Mouse (Mus musculus) kidney, embryonic 14.5 days (tissue): ENCODE data around the gene Wwox. TPM values are rescaled to one million over a fixed set of nuclear protein-coding genes. Genes with fewer than 3 reads are reported as not detected.

Experiments
- ATAC-seq: fragments of 200-750 bp; cut with Nextera tagmentation; 2 replicates; pipeline ENCODE4 v1.8.0; 2017; ENCODE audit warnings: moderate number of reproducible peaks, mild to moderate bottlenecking, moderate TSS enrichment, moderate library complexity; ENCODE audit not compliant: low FRiP score, low TSS enrichment
- H3K27ac ChIP-seq: fragments of 300-500 bp; sonication (generic); 2 replicates; pipeline ENCODE4 v1.5.1; 2014; ENCODE audit warnings: low read depth, mild to moderate bottlenecking, low read length, moderate library complexity, mixed read lengths
- H3K27me3 ChIP-seq: fragments of 300-500 bp; sonication (generic); 2 replicates; pipeline ENCODE4 v1.6.1; 2014; ENCODE audit warnings: mild to moderate bottlenecking, low read length; ENCODE audit not compliant: control insufficient read depth, insufficient read depth
- H3K36me3 ChIP-seq: fragments of 300-500 bp; sonication (generic); 2 replicates; pipeline ENCODE4 v1.6.1; 2014; ENCODE audit warnings: low read length, mixed read lengths; ENCODE audit not compliant: control insufficient read depth, insufficient read depth
- H3K4me1 ChIP-seq: fragments of 300-500 bp; sonication (generic); 2 replicates; pipeline ENCODE4 v1.6.1; 2014; ENCODE audit warnings: low read length, mixed read lengths; ENCODE audit not compliant: control insufficient read depth, insufficient read depth
- H3K4me2 ChIP-seq: fragments of 300-500 bp; sonication (generic); replicated peaks from 2 replicates; pipeline ENCODE4 v1.6.1; 2014; ENCODE audit warnings: low read depth, mild to moderate bottlenecking, low read length
- H3K4me3 ChIP-seq: fragments of 300-500 bp; sonication (generic); 2 replicates; pipeline ENCODE4 v1.5.1; 2014; ENCODE audit warnings: mild to moderate bottlenecking, low read length
- H3K9ac ChIP-seq: fragments of 300-500 bp; sonication (generic); 2 replicates; pipeline ENCODE4 v1.6.1; 2014; ENCODE audit warnings: low read depth, mild to moderate bottlenecking, low read length, moderate library complexity
- H3K9me3 ChIP-seq: fragments of 300-500 bp; sonication (generic); 2 replicates; pipeline ENCODE4 v1.6.1; 2016; ENCODE audit warnings: low read length; ENCODE audit not compliant: control insufficient read depth
- WGBS: fragments of 180-500 bp; shearing (Covaris S2); extraction: QIAGEN DNeasy Blood & Tissue Kit; methylation state at CpG from one replicate; pipeline ENCODE4 v1.1.7; 2014; 5-methylcytosine and 5-hydroxymethylcytosine counted together
- polyA plus RNA-seq: library from polyadenylated mRNA; unstranded; fragments of >200 nt; fragmentation: Nextera tagmentation; extraction: Ambion mirVana; gene quantifications from 2 replicates; pipeline ENCODE4 v1.2.1, GENCODE M21; 2014

The Wwox gene
- polyA plus RNA-seq, 1 experiment from 2014 or later = 17.0 TPM

DNA sequence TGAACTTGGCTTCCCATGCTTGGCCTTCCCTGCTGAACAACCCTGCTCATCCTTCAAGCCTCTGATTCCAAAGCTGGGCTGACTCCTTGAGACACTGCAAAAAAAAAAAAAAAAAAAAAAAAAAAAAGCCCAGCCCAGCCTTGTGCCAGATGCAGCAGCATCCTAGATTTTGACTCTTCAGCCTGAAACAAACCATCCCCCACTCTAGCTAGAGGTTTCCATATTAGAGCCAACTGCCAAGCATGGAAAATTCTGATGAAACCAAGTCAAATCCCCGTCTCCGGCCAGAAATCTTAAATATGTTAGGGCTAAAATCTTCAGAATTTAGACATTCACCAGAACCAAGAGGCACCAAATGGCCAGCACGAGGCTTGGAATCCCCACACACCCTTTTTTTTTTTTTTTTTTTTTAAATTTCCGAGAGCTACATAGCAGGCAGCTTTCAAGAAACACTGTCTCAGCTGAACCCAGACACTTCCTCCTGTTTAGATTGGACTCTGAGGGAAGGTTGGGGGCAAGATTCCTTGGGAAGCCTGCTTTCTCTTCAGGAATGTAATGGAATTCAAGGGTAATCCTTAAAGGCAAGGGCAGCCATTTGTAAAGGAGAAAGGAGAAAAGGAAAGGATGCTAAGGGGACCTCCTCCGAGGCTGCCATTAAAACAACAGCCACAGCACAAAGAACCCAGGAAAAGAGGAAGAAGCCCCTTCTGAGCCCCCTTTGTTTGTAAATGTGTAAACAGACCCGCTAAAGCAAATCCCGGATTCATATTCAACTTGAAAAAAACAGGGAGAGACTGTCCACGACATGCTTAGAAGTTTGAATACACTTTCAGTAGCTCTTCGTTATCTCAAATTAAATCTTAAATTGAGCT, 570.7 kb downstream of the Wwox start:
- H3K4me2 ChIP-seq = no peak overlapping the region
- 35% methylated on average over 9 of the region's 9 CpGs for WGBS
- no peak for ATAC-seq

GRCm38 (mm10) chr8:115010769-115011073, 571.3 kb downstream of the Wwox start:
- Histone ChIP-seq H3K27ac (no peak overlapping the region), H3K36me3 (no peaks in the 10 kb centered on the region), H3K4me1 (peaks cover 20% of the 10 kb centered on the region), H3K4me3 (no peak overlapping the region), H3K4me2 (no peak overlapping the region), H3K27me3 (no peaks in the 10 kb centered on the region), H3K9ac (no peak overlapping the region), H3K9me3 (no peaks in the 10 kb centered on the region)
- ATAC-seq = no peak
- WGBS = 43% methylated on average over 9 of the region's 9 CpGs

More for the DNA sequence above, 570.7 kb downstream of the Wwox start:
- H3K4me1 ChIP-seq = peaks cover 18% of the 10 kb centered on the region
- H3K27ac ChIP-seq = no peak overlapping the region
- no peaks in the 10 kb centered on the region for H3K9me3 ChIP-seq
- H3K27me3 ChIP-seq = no peaks in the 10 kb centered on the region
- no peak overlapping the region for H3K4me3 ChIP-seq
- no peak overlapping the region for H3K9ac ChIP-seq
- no peaks in the 10 kb centered on the region for H3K36me3 ChIP-seq

DNA sequence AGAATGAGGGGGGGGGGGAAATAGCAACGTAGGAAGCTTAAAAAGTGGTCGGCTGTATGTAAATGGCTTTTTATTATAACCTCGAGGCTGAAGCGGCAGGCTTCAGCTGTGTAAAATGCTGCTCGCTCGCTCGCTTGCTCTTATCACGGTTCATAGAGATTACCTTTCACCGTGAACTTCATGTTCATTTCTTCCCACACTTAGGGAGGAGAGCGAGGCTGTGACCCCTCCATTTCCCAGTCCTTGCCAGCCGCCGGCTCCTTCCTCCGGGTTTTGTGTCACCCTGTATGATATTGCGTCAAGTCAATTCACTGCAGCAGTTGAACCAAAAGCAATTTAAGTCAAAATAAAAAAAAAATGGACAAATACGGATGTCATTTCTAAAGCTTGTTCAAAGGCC, 580.2 kb downstream of the Wwox start:
- H3K4me3 ChIP-seq = no peak overlapping the region
- 0 out of 2 replicates have a peak, but pooled peaks cover 6% of the 10 kb centered on the region for H3K4me1 ChIP-seq
- H3K27me3 ChIP-seq = no peaks in the 10 kb centered on the region
- no peak for ATAC-seq
- H3K4me2 ChIP-seq = no peak overlapping the region
- no peak overlapping the region for H3K9ac ChIP-seq
- 45% methylated on average over 15 of the region's 15 CpGs for WGBS
- H3K27ac ChIP-seq = no peak overlapping the region
- no peaks in the 10 kb centered on the region for H3K36me3 ChIP-seq
- no peaks in the 10 kb centered on the region for H3K9me3 ChIP-seq

DNA sequence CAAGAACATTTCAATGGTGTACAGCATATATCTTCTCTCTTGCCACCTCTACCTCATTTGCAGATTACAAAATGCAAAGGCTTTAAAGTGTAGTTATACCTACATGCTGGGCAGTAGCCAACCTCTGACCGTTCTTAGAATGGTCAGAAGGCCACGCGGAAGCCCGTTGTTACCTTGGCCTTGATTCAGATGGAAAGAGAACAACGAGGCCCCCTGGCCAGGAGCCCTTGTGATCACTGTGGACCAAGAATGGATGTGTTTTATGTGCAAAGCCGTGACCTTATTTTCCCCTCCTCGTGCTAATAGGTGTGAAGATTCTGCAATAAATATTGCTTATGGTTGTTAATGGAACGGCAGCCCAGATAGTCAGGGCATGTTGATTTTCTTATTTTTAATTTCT, 582.3 kb downstream of the Wwox start:
- H3K9ac ChIP-seq = no peak overlapping the region
- H3K27ac ChIP-seq = no peak overlapping the region
- H3K36me3 ChIP-seq = no peaks in the 10 kb centered on the region
- no peaks in the 10 kb centered on the region for H3K9me3 ChIP-seq
- no peak for ATAC-seq
- H3K4me2 ChIP-seq = no peak overlapping the region
- 0 out of 2 replicates have a peak, but pooled peaks cover 3% of the 10 kb centered on the region for H3K4me1 ChIP-seq
- H3K27me3 ChIP-seq = no peaks in the 10 kb centered on the region
- H3K4me3 ChIP-seq = no peak overlapping the region
- WGBS = 71% methylated on average over 8 of the region's 8 CpGs

DNA sequence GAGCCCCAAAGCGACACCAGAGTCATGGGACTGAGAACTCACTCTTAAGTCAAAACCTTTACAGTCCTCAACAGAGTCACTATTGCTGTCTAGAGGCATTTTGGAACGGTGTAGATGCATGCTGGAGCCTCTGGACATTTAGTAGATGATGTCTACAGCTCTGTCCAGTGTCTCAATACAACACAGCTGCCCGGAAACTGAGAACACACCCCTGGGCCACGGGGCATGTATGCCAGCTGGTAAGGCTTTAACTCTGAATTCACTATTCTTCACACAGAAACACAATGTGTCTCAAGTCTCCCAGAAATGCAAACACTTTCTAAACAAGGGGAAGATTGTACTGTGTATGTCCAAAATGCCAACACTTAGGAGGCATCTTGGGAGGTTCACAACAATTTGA, 584.6 kb downstream of the Wwox start:
- Histone ChIP-seq H3K4me1 (no peaks in the 10 kb centered on the region), H3K4me3 (no peak overlapping the region), H3K9ac (no peak overlapping the region), H3K27ac (no peak overlapping the region), H3K9me3 (no peaks in the 10 kb centered on the region), H3K4me2 (no peak overlapping the region), H3K36me3 (no peaks in the 10 kb centered on the region), H3K27me3 (no peaks in the 10 kb centered on the region)
- WGBS = 88% methylated on average over 4 of the region's 4 CpGs
- ATAC-seq = no peak

DNA sequence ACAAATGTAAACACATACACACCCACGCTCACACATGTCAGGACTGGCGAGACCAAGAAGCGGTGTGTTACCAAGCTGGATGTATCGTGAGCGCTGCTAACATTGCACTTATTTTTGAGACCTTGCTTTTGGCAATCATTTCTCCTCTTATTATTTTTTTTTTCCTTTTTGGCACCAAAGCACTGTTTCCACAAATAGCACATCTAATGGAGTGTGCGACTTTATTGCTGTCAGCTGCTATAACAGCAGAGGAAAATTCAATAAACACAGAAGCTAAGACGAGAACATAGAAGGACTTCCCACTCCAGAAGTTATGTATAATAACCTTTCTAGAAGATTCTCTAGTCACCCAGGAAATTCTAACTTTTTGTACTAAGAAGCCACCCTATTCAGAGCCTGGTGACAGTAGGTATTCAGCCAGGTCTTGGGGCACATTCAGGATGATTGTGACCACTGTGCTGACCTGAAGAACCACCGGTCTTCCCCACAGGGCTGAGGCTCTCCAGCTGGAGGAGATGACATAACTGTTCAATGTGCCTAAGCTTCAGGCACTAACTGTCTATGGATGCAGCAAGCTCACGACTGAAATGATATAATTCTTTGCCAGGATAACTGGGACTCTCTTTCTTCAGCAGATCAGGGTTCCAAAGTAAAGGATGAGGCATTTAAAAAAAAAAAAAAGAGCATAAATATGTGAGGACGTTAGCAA, 586.1 kb downstream of the Wwox start:
- H3K4me2 ChIP-seq = no peak overlapping the region
- H3K4me3 ChIP-seq = no peak overlapping the region

GRCm38 (mm10) chr8:115026201-115026600, 586.7 kb downstream of the Wwox start:
- ATAC-seq = no peak
- Histone ChIP-seq H3K4me3 (no peak overlapping the region), H3K4me1 (no peaks in the 10 kb centered on the region), H3K9ac (no peak overlapping the region), H3K27ac (no peak overlapping the region), H3K36me3 (no peaks in the 10 kb centered on the region), H3K9me3 (no peaks in the 10 kb centered on the region), H3K27me3 (no peaks in the 10 kb centered on the region), H3K4me2 (no peak overlapping the region)
- WGBS = 83% methylated on average over 7 of the region's 7 CpGs

More for the DNA sequence above, 586.1 kb downstream of the Wwox start:
- ATAC-seq = no peak
- H3K4me1 ChIP-seq = no peaks in the 10 kb centered on the region
- 74% methylated on average over 10 of the region's 10 CpGs for WGBS
- no peaks in the 10 kb centered on the region for H3K27me3 ChIP-seq
- no peak overlapping the region for H3K27ac ChIP-seq
- no peak overlapping the region for H3K9ac ChIP-seq
- H3K36me3 ChIP-seq = no peaks in the 10 kb centered on the region
- H3K9me3 ChIP-seq = no peaks in the 10 kb centered on the region

GRCm38 (mm10) chr8:115033194-115033593, 593.7 kb downstream of the Wwox start:
- no peak for ATAC-seq
- H3K9me3 ChIP-seq = 0 out of 2 replicates have a peak, but pooled peaks cover 2% of the 10 kb centered on the region
- no peak overlapping the region for H3K9ac ChIP-seq
- H3K27ac ChIP-seq = no peak overlapping the region
- H3K27me3 ChIP-seq = no peaks in the 10 kb centered on the region
- no peaks in the 10 kb centered on the region for H3K4me1 ChIP-seq
- no peak overlapping the region for H3K4me2 ChIP-seq
- 72% methylated on average over 1 of the region's 1 CpGs for WGBS
- H3K4me3 ChIP-seq = no peak overlapping the region
- no peaks in the 10 kb centered on the region for H3K36me3 ChIP-seq

- ATAC-seq = no peak
- Histone ChIP-seq H3K27ac (no peak overlapping the region), H3K27me3 (no peaks in the 10 kb centered on the region), H3K9ac (no peak overlapping the region), H3K4me3 (no peak overlapping the region), H3K4me2 (no peak overlapping the region), H3K4me1 (no peaks in the 10 kb centered on the region), H3K9me3 (0 out of 2 replicates have a peak, but pooled peaks cover 2% of the 10 kb centered on the region), H3K36me3 (no peaks in the 10 kb centered on the region)
- WGBS = 89% methylated on average over 9 of the region's 9 CpGs
Observed at GRCm38 (mm10) chr8:115036016-115036415, 596.6 kb downstream of the Wwox start.
